Mouse (Mus musculus): ENCODE results near the gene Ttyh1. TPM values are rescaled to one million over a fixed set of nuclear protein-coding genes. Genes with fewer than 3 reads are reported as not detected.

Ttyh1 gene
- total RNA-seq, 2 experiments from 2014 or later: 1.8 to 4.7 TPM

GRCm38 (mm10) chr7:4098301-4098700 lies 20.9 kb upstream of the Ttyh1 start:
- intact Hi-C loops (cut with DNase I): no loop called here
- no peak for TF ChIP-seq CTCF (IDR thresholded peaks at IDR 0.05)
- Histone ChIP-seq H3K27ac (no peak overlapping the region), H3K4me3 (no peak overlapping the region)
- DNase-seq: no peak

- DNase-seq: no peak
- H3K4me3 ChIP-seq: no peak overlapping the region
- H3K27ac ChIP-seq: no peak overlapping the region
- intact Hi-C loops (cut with DNase I): no loop called here
- TF ChIP-seq CTCF (IDR thresholded peaks at IDR 0.05): no peak
Measured at GRCm38 (mm10) chr7:4098832-4099231, 20.4 kb upstream of the Ttyh1 start.

DNA sequence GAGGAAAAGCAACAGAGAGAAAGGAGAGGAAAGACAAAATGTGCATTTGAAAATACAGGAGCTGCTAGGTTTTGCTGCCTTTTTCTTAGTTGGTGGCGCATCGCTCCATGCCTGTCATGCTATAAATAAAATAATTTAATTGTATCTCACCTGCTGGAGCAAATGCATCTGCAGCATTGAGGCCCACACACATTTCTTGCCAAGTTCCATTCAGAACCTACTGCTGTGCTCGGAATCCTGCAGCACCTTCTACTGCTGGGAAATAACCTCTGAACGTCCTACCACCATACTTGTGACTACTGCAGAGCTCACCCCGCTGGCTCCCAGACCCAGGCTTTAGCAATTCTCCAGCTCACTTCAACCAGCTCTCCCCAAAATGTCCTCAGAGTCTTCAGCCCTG lies 18.1 kb upstream of the Ttyh1 start:
- no peak for TF ChIP-seq CTCF (IDR thresholded peaks at IDR 0.05)
- H3K4me3 ChIP-seq: no peak overlapping the region
- no peak for DNase-seq
- H3K27ac ChIP-seq: no peak overlapping the region
- intact Hi-C loops (cut with DNase I): loop anchor here (10.0 kb wide), 1 partner anchor 324 kb away; no protein-coding TSS in a partner anchor

GRCm38 (mm10) chr7:4103411-4103810 lies 15.8 kb upstream of the Ttyh1 start:
- TF ChIP-seq CTCF (IDR thresholded peaks at IDR 0.05): peak; percentile 71
- intact Hi-C loops (cut with DNase I): loop anchor here (10.0 kb wide), 1 partner anchor 321 kb away; no protein-coding TSS in a partner anchor
- no peak for DNase-seq
- H3K4me3 ChIP-seq: no peak overlapping the region
- no peak overlapping the region for H3K27ac ChIP-seq

GRCm38 (mm10) chr7:4111766-4112165 lies 7.4 kb upstream of the Ttyh1 start:
- H3K27ac ChIP-seq: no peak overlapping the region
- intact Hi-C loops (cut with DNase I): no loop called here
- no peak overlapping the region for H3K4me3 ChIP-seq
- TF ChIP-seq CTCF (IDR thresholded peaks at IDR 0.05): no peak
- no peak for DNase-seq

GRCm38 (mm10) chr7:4117050-4117814 lies 2.0 kb upstream of the Ttyh1 start:
- no peak overlapping the region for H3K27ac ChIP-seq
- no peak for DNase-seq
- no peak for TF ChIP-seq CTCF (IDR thresholded peaks at IDR 0.05)
- no peak overlapping the region for H3K4me3 ChIP-seq
- intact Hi-C loops (cut with DNase I): no loop called here

- Histone ChIP-seq H3K4me3 (peak overlapping the region; percentile 59), H3K27ac (peak overlapping the region; percentile 43; the same call in 1 of the 2 replicates)
- DNase-seq: no peak
- intact Hi-C loops (cut with DNase I): no loop called here
- TF ChIP-seq CTCF (IDR thresholded peaks at IDR 0.05): no peak
Measured at GRCm38 (mm10) chr7:4119976-4120921, 1.0 kb downstream of the Ttyh1 start.

DNA sequence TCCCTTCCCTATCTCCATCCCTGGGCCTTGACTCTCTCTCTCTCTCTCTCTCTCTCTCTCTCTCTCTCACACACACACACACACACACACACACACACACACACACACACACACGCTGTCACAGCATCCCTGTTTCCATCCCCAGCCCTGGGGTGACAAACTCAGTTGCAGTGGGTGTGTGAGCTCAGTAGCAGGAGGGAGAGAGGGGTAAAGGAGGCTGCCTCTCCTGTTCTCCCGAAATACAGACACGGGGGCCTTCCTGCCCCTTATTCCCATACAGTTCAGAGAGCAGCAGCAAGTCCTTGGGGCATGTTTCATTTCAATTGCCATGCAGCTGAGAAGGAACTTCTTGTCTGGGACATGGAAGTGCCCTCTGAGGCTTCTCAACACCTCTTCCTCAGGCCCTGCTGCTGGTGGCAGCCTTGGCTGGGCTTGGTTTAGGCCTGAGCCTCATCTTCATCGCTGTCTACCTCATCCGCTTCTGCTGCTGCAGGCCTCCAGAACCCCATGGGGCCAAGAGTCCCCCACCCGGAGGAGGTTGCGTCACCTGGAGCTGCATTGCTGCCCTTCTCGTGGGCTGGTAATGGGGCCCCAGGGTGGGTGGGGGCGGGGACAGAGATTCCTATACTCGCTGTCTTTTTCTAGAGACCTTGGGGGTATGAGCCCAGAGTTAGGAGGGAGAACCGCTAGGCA lies 3.0 kb downstream of the Ttyh1 start:
- Histone ChIP-seq H3K4me3 (no peak overlapping the region), H3K27ac (no peak overlapping the region)
- DNase-seq: no peak
- intact Hi-C loops (cut with DNase I): no loop called here
- TF ChIP-seq CTCF (IDR thresholded peaks at IDR 0.05): no peak

- intact Hi-C loops (cut with DNase I): no loop called here
- no peak for TF ChIP-seq CTCF (IDR thresholded peaks at IDR 0.05)
- no peak for DNase-seq
- H3K4me3 ChIP-seq: no peak overlapping the region
- no peak overlapping the region for H3K27ac ChIP-seq
Measured at GRCm38 (mm10) chr7:4122783-4123182, 3.6 kb downstream of the Ttyh1 start.

- TF ChIP-seq CTCF (IDR thresholded peaks at IDR 0.05): no peak
- H3K27ac ChIP-seq: no peak overlapping the region
- DNase-seq: no peak
- intact Hi-C loops (cut with DNase I): no loop called here
- no peak overlapping the region for H3K4me3 ChIP-seq
Measured at GRCm38 (mm10) chr7:4123732-4124131, 4.5 kb downstream of the Ttyh1 start.

- no peak for DNase-seq
- Histone ChIP-seq H3K27ac (no peak overlapping the region), H3K4me3 (no peak overlapping the region)
- TF ChIP-seq CTCF (IDR thresholded peaks at IDR 0.05): no peak
- intact Hi-C loops (cut with DNase I): no loop called here
Measured at GRCm38 (mm10) chr7:4124315-4124759, 5.1 kb downstream of the Ttyh1 start.

- no peak for TF ChIP-seq CTCF (IDR thresholded peaks at IDR 0.05)
- no peak overlapping the region for H3K4me3 ChIP-seq
- H3K27ac ChIP-seq: no peak overlapping the region
- DNase-seq: no peak
- intact Hi-C loops (cut with DNase I): no loop called here
Measured at GRCm38 (mm10) chr7:4124856-4125255, 5.6 kb downstream of the Ttyh1 start.

Measured in gastrocnemius, adult 2 months (tissue).